Mouse (Mus musculus): ENCODE results near the gene Tinagl1. TPM values are rescaled to one million over a fixed set of nuclear protein-coding genes. Genes with fewer than 3 reads are reported as not detected.

Tinagl1 gene
- polyA plus RNA-seq, 1 experiment from 2014 or later: 8.2 TPM

- WGBS: 97% methylated on average over 2 of the region's 2 CpGs
- no peaks in the 10 kb centered on the region for H3K9me3 ChIP-seq (replicated peaks; ENCODE audit: control insufficient read depth, low read length)
- no peaks in the 10 kb centered on the region for H3K27me3 ChIP-seq (ENCODE audit: control insufficient read depth, insufficient read depth, low read length)
These were observed 36.9 kb upstream of the Tinagl1 start for GRCm38 (mm10) chr4:130211870-130212269.

DNA sequence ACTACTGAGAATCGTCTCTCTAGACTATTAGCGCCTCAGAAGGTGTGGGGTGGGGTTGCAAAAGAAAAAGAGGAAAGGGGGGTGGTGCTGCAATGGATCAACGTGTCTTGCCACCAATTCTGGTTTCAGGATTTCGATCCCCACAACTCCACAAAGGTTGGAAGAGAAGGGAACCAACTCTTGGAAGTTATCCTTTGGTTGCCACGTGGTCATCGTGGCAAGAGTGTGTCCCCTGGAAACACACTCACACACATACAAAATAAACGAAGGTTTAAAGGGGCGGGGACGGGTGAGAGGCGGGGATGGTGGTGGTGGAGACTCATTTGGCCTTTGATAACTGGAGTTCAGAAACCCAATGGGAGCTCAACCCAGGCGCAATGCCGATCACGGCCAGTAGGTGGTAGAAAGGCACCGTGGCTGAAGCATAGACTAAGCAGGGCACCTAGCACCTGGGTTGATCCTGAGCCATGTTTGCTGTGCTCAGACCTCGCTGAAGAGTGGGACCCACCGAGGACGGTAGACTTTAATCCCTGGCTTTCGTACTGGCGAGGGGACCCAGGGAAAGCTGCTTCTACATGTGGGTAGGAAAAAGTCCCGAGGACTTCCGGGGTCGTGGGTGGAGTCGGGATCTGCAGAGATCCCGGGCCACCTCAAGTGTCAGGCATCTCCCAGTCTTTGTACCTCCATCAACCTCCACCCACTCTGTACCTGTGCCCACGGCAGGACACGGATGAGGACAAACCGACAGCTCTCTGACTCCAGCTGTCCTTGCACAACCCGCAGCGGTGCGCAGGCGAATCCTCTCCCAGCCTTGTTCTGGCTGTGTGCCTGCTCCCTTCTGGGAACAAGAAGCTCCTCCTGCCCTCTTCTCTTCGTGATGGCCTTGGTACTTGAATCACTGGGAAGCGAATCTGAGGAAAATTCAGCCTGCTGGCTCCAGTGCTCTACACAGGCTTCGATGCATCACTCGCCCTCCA is 24.1 kb upstream of the Tinagl1 start:
- Histone ChIP-seq H3K4me2 (ENCODE audit: low read depth, low read length) (peak overlapping the region; percentile 25), H3K36me3 (replicated peaks; ENCODE audit: control insufficient read depth, insufficient read depth, low read depth, low read length) (no peaks in the 10 kb centered on the region), H3K27ac (replicated peaks; ENCODE audit: low read depth, low read length) (no peak overlapping the region), H3K4me1 (ENCODE audit: control insufficient read depth, insufficient read depth, low read length) (no peaks in the 10 kb centered on the region), H3K27me3 (ENCODE audit: control insufficient read depth, insufficient read depth, low read length) (no peaks in the 10 kb centered on the region), H3K9ac (replicated peaks; ENCODE audit: low read length) (peak overlapping the region; percentile 35; the same call in 1 of the 2 replicates), H3K4me3 (ENCODE audit: low read depth, low read length) (peak overlapping the region; percentile 28), H3K9me3 (replicated peaks; ENCODE audit: control insufficient read depth, low read length) (no peaks in the 10 kb centered on the region)
- 18% methylated on average over 35 of the region's 35 CpGs for WGBS
- DNase-seq (ENCODE audit: low spot score) (peak; percentile 90), ATAC-seq (replicated peaks; ENCODE audit: insufficient number of reproducible peaks, low FRiP score, low TSS enrichment, low read depth) (peak; percentile 62; the same call in 1 of the 2 replicates)

More at GRCm38 (mm10) chr4:130211870-130212269, 36.9 kb upstream of the Tinagl1 start:
- Histone ChIP-seq H3K4me2 (ENCODE audit: low read depth, low read length) (no peak overlapping the region), H3K36me3 (replicated peaks; ENCODE audit: control insufficient read depth, insufficient read depth, low read depth, low read length) (no peaks in the 10 kb centered on the region), H3K4me1 (ENCODE audit: control insufficient read depth, insufficient read depth, low read length) (no peaks in the 10 kb centered on the region), H3K9ac (replicated peaks; ENCODE audit: low read length) (no peak overlapping the region), H3K4me3 (ENCODE audit: low read depth, low read length) (no peak overlapping the region), H3K27ac (replicated peaks; ENCODE audit: low read depth, low read length) (no peak overlapping the region)
- DNase-seq (ENCODE audit: low spot score): no peak
- ATAC-seq (replicated peaks; ENCODE audit: insufficient number of reproducible peaks, low FRiP score, low TSS enrichment, low read depth): no peak

DNA sequence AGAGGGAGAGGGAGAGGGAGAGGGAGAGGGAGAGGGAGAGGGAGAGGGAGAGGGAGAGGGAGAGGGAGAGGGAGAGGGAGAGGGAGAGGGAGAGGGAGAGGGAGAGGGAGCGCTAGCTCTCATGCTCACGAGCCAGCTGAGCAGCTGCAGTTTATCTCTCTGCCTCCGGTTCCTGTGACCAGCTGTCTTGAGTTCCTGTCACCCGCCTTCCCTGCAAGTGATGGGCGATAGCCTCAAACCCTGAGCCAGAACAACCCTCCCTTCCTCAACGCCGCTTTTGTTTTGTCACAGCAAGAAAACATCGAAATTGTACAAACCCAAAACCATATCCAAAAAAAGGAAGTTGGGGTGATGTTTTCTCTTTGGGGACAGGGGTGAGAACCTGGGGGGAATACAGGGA is 21.6 kb upstream of the Tinagl1 start:
- 89% methylated on average over 7 of the region's 8 CpGs for WGBS
- H3K27ac ChIP-seq (replicated peaks; ENCODE audit: low read depth, low read length): no peak overlapping the region
- no peak overlapping the region for H3K9ac ChIP-seq (replicated peaks; ENCODE audit: low read length)
- no peaks in the 10 kb centered on the region; the same call in 1 of the 2 replicates for H3K27me3 ChIP-seq (ENCODE audit: control insufficient read depth, insufficient read depth, low read length)
- H3K9me3 ChIP-seq (replicated peaks; ENCODE audit: control insufficient read depth, low read length): no peaks in the 10 kb centered on the region
- no peak for DNase-seq (ENCODE audit: low spot score)
- H3K4me3 ChIP-seq (ENCODE audit: low read depth, low read length): no peak overlapping the region
- no peak overlapping the region for H3K4me2 ChIP-seq (ENCODE audit: low read depth, low read length)
- no peak for ATAC-seq (replicated peaks; ENCODE audit: insufficient number of reproducible peaks, low FRiP score, low TSS enrichment, low read depth)
- H3K36me3 ChIP-seq (replicated peaks; ENCODE audit: control insufficient read depth, insufficient read depth, low read depth, low read length): no peaks in the 10 kb centered on the region
- no peaks in the 10 kb centered on the region for H3K4me1 ChIP-seq (ENCODE audit: control insufficient read depth, insufficient read depth, low read length)

- 67% methylated on average over 13 of the region's 13 CpGs for WGBS
These were observed 21.0 kb upstream of the Tinagl1 start for GRCm38 (mm10) chr4:130195924-130196323.

DNA sequence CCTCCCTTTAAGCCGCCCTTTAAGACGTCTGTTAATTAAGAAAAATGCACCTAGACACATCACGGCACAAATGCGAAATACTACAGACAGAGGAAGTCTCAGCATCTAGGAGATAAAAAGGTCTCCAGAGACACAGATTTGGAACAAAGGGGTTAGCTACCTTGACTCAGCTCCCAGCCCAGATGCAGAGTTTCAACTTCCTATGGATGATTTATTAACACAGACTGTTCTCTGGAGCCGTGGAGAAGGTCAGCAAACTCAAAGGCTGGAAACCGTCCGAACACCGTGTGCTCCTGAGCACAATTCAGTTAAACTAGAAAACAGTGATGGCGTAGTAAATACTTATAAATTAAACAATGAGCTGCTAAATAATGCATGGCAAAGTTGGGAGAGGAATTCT is 17.3 kb upstream of the Tinagl1 start:
- no peaks in the 10 kb centered on the region; the same call in 1 of the 2 replicates for H3K27me3 ChIP-seq (ENCODE audit: control insufficient read depth, insufficient read depth, low read length)
- no peak for ATAC-seq (replicated peaks; ENCODE audit: insufficient number of reproducible peaks, low FRiP score, low TSS enrichment, low read depth)
- no peaks in the 10 kb centered on the region for H3K36me3 ChIP-seq (replicated peaks; ENCODE audit: control insufficient read depth, insufficient read depth, low read depth, low read length)
- 73% methylated on average over 9 of the region's 9 CpGs for WGBS
- H3K4me1 ChIP-seq (ENCODE audit: control insufficient read depth, insufficient read depth, low read length): peaks cover 2% of the 10 kb centered on the region; the same call in 1 of the 2 replicates
- DNase-seq (ENCODE audit: low spot score): no peak
- no peaks in the 10 kb centered on the region for H3K9me3 ChIP-seq (replicated peaks; ENCODE audit: control insufficient read depth, low read length)
- no peak overlapping the region for H3K4me2 ChIP-seq (ENCODE audit: low read depth, low read length)
- H3K27ac ChIP-seq (replicated peaks; ENCODE audit: low read depth, low read length): no peak overlapping the region
- H3K9ac ChIP-seq (replicated peaks; ENCODE audit: low read length): no peak overlapping the region
- no peak overlapping the region for H3K4me3 ChIP-seq (ENCODE audit: low read depth, low read length)

More at GRCm38 (mm10) chr4:130195924-130196323, 21.0 kb upstream of the Tinagl1 start:
- no peaks in the 10 kb centered on the region for H3K36me3 ChIP-seq (replicated peaks; ENCODE audit: control insufficient read depth, insufficient read depth, low read depth, low read length)
- no peak overlapping the region for H3K4me3 ChIP-seq (ENCODE audit: low read depth, low read length)
- H3K4me1 ChIP-seq (ENCODE audit: control insufficient read depth, insufficient read depth, low read length): no peaks in the 10 kb centered on the region
- H3K27ac ChIP-seq (replicated peaks; ENCODE audit: low read depth, low read length): no peak overlapping the region
- H3K9ac ChIP-seq (replicated peaks; ENCODE audit: low read length): no peak overlapping the region
- no peaks in the 10 kb centered on the region; the same call in 1 of the 2 replicates for H3K27me3 ChIP-seq (ENCODE audit: control insufficient read depth, insufficient read depth, low read length)
- ATAC-seq (replicated peaks; ENCODE audit: insufficient number of reproducible peaks, low FRiP score, low TSS enrichment, low read depth) (no peak), DNase-seq (ENCODE audit: low spot score) (no peak)
- no peaks in the 10 kb centered on the region for H3K9me3 ChIP-seq (replicated peaks; ENCODE audit: control insufficient read depth, low read length)
- no peak overlapping the region for H3K4me2 ChIP-seq (ENCODE audit: low read depth, low read length)

DNA sequence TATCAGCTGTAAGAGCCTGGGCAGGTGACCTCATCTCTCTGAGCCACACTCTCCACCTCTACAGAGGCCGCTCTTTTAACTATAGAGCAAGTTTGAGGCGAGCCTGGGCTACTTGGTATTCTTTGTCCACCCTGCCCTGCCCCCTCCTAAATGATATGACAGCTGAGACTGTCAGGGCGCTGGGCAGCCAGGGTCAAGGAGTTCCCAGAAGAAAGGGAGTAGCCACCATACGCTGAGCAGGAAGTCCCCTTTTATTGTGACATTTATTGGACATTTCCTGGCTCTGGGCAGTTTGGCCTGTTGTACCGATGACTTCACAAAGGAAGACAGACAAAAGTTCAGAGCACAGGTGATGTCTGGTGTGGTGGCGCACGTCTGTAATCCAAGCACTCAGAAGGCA is 14.7 kb upstream of the Tinagl1 start:
- ATAC-seq (replicated peaks; ENCODE audit: insufficient number of reproducible peaks, low FRiP score, low TSS enrichment, low read depth) (no peak), DNase-seq (ENCODE audit: low spot score) (no peak)
- H3K9me3 ChIP-seq (replicated peaks; ENCODE audit: control insufficient read depth, low read length): no peaks in the 10 kb centered on the region
- peaks cover 2% of the 10 kb centered on the region; the same call in 1 of the 2 replicates for H3K4me1 ChIP-seq (ENCODE audit: control insufficient read depth, insufficient read depth, low read length)
- WGBS: 56% methylated on average over 7 of the region's 7 CpGs
- H3K4me3 ChIP-seq (ENCODE audit: low read depth, low read length): no peak overlapping the region
- H3K27ac ChIP-seq (replicated peaks; ENCODE audit: low read depth, low read length): no peak overlapping the region
- no peak overlapping the region for H3K9ac ChIP-seq (replicated peaks; ENCODE audit: low read length)
- H3K4me2 ChIP-seq (ENCODE audit: low read depth, low read length): no peak overlapping the region
- no peaks in the 10 kb centered on the region for H3K36me3 ChIP-seq (replicated peaks; ENCODE audit: control insufficient read depth, insufficient read depth, low read depth, low read length)
- no peaks in the 10 kb centered on the region; the same call in 1 of the 2 replicates for H3K27me3 ChIP-seq (ENCODE audit: control insufficient read depth, insufficient read depth, low read length)

DNA sequence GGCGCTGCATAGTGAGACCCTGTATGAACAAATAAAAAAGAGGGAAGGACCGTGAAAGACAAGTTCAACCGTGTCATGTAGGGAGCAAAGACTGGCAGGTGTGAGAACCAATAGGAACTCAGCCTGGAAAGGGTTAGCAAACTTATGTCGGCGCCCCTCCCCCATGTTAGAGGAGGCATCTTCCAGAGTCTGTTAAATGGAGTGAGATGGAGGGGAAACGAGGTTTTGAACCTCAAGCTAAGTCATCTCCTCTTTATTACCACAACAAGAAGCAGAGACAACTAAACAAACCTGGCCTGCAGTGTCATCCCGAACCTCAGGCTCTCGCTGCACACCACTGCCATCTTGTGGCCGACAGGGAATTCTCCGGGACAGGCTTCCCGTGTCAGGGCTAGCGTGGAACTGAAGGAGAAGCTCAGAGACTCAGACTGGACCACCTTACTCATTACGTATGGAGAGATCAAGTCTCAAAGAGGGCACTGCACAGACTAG is 13.9 kb upstream of the Tinagl1 start:
- DNase-seq (ENCODE audit: low spot score) (peak; percentile 85), ATAC-seq (replicated peaks; ENCODE audit: insufficient number of reproducible peaks, low FRiP score, low TSS enrichment, low read depth) (no peak)
- Histone ChIP-seq H3K4me2 (ENCODE audit: low read depth, low read length) (no peak overlapping the region), H3K27me3 (ENCODE audit: control insufficient read depth, insufficient read depth, low read length) (no peaks in the 10 kb centered on the region; the same call in 1 of the 2 replicates), H3K4me3 (ENCODE audit: low read depth, low read length) (no peak overlapping the region), H3K27ac (replicated peaks; ENCODE audit: low read depth, low read length) (no peak overlapping the region), H3K4me1 (ENCODE audit: control insufficient read depth, insufficient read depth, low read length) (peaks cover 2% of the 10 kb centered on the region; the same call in 1 of the 2 replicates), H3K9ac (replicated peaks; ENCODE audit: low read length) (no peak overlapping the region), H3K36me3 (replicated peaks; ENCODE audit: control insufficient read depth, insufficient read depth, low read depth, low read length) (no peaks in the 10 kb centered on the region), H3K9me3 (replicated peaks; ENCODE audit: control insufficient read depth, low read length) (no peaks in the 10 kb centered on the region)
- WGBS: 4% methylated on average over 13 of the region's 13 CpGs

GRCm38 (mm10) chr4:130186891-130187290 is 12.0 kb upstream of the Tinagl1 start:
- no peak for DNase-seq (ENCODE audit: low spot score)
- no peak for ATAC-seq (replicated peaks; ENCODE audit: insufficient number of reproducible peaks, low FRiP score, low TSS enrichment, low read depth)
- peaks cover 2% of the 10 kb centered on the region; the same call in 1 of the 2 replicates for H3K4me1 ChIP-seq (ENCODE audit: control insufficient read depth, insufficient read depth, low read length)
- no peak overlapping the region for H3K9ac ChIP-seq (replicated peaks; ENCODE audit: low read length)
- H3K9me3 ChIP-seq (replicated peaks; ENCODE audit: control insufficient read depth, low read length): no peaks in the 10 kb centered on the region
- no peak overlapping the region for H3K4me3 ChIP-seq (ENCODE audit: low read depth, low read length)
- H3K27ac ChIP-seq (replicated peaks; ENCODE audit: low read depth, low read length): no peak overlapping the region
- WGBS: 83% methylated on average over 12 of the region's 12 CpGs
- no peak overlapping the region for H3K4me2 ChIP-seq (ENCODE audit: low read depth, low read length)
- H3K27me3 ChIP-seq (ENCODE audit: control insufficient read depth, insufficient read depth, low read length): no peaks in the 10 kb centered on the region
- H3K36me3 ChIP-seq (replicated peaks; ENCODE audit: control insufficient read depth, insufficient read depth, low read depth, low read length): no peaks in the 10 kb centered on the region

Measured in embryonic facial prominence, embryonic 11.5 days (tissue).